Mouse (Mus musculus): ENCODE data around the gene Pomgnt2.

DNA sequence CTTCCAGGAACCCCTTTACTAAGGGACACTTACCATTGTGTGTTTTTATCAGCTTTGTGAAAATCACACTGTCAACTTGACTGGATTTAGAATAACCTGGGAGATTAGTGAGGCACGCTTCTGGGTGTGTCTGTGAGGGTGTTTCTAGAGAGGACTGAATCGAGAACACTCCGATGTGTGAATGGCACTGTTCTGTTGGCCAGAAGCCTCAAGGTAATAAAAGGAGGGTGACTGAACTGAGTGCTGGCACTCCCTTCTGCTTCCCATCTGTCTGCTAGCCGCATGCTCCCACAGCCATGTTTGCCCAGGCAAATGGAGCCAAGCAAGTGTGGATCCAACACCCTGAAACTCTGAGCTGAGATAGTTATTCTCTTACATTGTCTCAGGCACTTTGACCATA, 1.1 kb upstream of the Pomgnt2 start:
- TF ChIP-seq POLR2A (IDR thresholded peaks at IDR 0.05; ENCODE audit: extremely low read depth, insufficient read depth, low read length) (no peak), CTCF (IDR thresholded peaks at IDR 0.05; ENCODE audit: extremely low read depth, insufficient read depth, low read length) (no peak)
